Mouse (Mus musculus) bone marrow, adult 2 months (tissue): ENCODE results near the gene Map1s.

ENCODE experiments used
- CTCF ChIP-seq: fragments of 200-500 bp; IDR thresholded peaks from 2 replicates; pipeline ENCODE4 v1.5.1; 2011; ENCODE audit warnings: low read length, control low read depth; ENCODE audit not compliant: control insufficient read depth, insufficient read depth
- POLR2A ChIP-seq: fragments of 200-500 bp; IDR thresholded peaks from 2 replicates; pipeline ENCODE4 v1.6.1; 2011; ENCODE audit warnings: low read depth, mild to moderate bottlenecking, control low read depth, low read length, borderline replicate concordance; ENCODE audit not compliant: control insufficient read depth

DNA sequence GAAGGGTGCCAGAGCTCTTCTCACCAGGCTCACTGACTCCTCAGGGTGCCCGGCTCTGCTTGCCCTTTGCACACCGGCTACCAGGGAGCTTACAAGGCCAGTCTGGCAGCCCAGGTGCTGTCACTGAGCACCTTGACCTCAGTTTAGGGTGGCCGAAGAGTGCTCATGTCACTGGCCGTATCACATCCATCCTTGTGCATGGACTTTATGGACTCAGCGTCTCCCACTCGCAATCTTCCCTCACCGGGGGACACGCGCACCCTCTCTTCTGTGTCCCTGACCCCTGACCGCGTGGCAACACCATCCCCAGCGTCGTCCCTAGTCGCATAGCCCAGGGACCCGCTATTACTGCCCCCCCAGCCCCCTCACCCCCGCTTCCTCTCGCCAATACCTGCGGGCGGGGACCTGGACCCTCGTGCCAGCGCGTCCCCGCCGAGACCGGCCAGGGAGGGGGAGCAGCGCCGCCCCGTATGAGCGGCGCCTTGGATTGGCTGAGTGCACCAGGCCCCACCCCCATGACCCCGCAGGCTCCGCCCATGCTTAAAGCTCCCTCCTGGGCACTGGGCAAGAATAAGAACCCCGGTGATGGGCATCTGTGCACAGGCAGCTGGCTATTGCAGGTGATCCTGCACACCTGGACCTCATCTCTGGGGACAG is 49.1 kb upstream of the Map1s start:
- no peak for TF ChIP-seq CTCF
- no peak for TF ChIP-seq POLR2A
